Mouse (Mus musculus) stomach, postnatal 0 days (tissue): ENCODE data around the gene Rictor.

Source experiments
- CTCF ChIP-seq: IDR thresholded peaks from 2 replicates; pipeline ENCODE4 v1.5.1; 2016; ENCODE audit warnings: antibody characterized with exemption, low read depth, mild to moderate bottlenecking, moderate library complexity
- EP300 ChIP-seq: optimal IDR thresholded peaks from 2 replicates; pipeline ENCODE3; 2016; ENCODE audit warnings: antibody characterized with exemption

GRCm38 (mm10) chr15:6743723-6744122 lies 35.5 kb downstream of the Rictor start:
- TF ChIP-seq CTCF (no peak), EP300 (no peak)
